Mouse (Mus musculus): ENCODE results near the gene Lamc1.
"Not testable (repeated sequence)": the region's sequence is repeated elsewhere in the genome, so short reads cannot be mapped to it uniquely, and the experiment has no call there.

GRCm38 (mm10) chr1:153335451-153335850, 2.9 kb upstream of the Lamc1 start:
- not testable (repeated sequence) for TF ChIP-seq CTCF (IDR thresholded peaks at IDR 0.05; ENCODE audit: borderline replicate concordance, insufficient read depth, low read length); POLR2A (IDR thresholded peaks at IDR 0.05; ENCODE audit: low read depth, low read length)

Data from embryonic fibroblast, embryonic 13.5 days (primary cell).